Mouse (Mus musculus): Measurements from ENCODE around the gene Lrp8. TPM values are rescaled to one million over a fixed set of nuclear protein-coding genes. Genes with fewer than 3 reads are reported as not detected.

The Lrp8 gene
- polyA plus RNA-seq, 1 experiment from 2014 or later: 3.5 TPM

GRCm38 (mm10) chr4:107923145-107923802, 121.2 kb downstream of the Lrp8 start, which contains the start of gene Cpt2:
TSS of gene Cpt2 (minus strand) at chr4:107923610.
- Histone ChIP-seq H3K27ac (peak within 1 kb of the TSS; percentile 86), H3K36me3 (no peaks in the 10 kb centered on the region), H3K4me1 (replicated peaks) (peaks cover 42% of the 10 kb centered on the region), H3K4me3 (replicated peaks) (peak within 1 kb of the TSS; percentile 74), H3K4me2 (peak within 1 kb of the TSS; percentile 82), H3K9ac (peak within 1 kb of the TSS; percentile 86), H3K27me3 (no peaks in the 10 kb centered on the region), H3K9me3 (replicated peaks) (no peaks in the 10 kb centered on the region)
- ATAC-seq (ENCODE audit: low read depth) (peak; percentile 89), DNase-seq (peak; percentile 97)
- WGBS (ENCODE audit: insufficient replicate concordance): 2% methylated on average over 38 of the region's 38 CpGs

DNA sequence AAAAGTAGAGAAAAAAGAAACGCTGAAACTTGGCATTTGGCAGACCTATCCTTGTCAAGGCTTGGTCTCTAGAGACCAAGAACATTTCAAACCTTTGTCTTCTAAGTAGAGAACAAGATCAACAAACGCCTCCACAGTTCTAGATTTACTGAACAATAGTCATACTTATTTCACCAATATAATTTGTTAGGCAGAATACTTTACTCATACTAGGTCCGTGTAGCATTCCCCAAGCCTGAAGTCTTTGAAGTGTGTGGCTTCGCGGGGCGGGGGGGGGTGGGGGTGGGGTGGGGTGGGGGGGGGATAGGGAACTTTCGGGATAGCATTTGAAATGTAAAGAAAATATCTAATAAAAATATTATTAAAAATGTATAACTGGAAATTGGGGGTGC, 121.7 kb downstream of the Lrp8 start:
- H3K4me1 ChIP-seq (replicated peaks): peaks cover 47% of the 10 kb centered on the region
- H3K9ac ChIP-seq: peak overlapping the region; percentile 23; the same call in 1 of the 2 replicates
- no peak for ATAC-seq (ENCODE audit: low read depth)

More for the DNA sequence above, 121.7 kb downstream of the Lrp8 start:
- Histone ChIP-seq H3K4me3 (replicated peaks) (peak overlapping the region; percentile 74), H3K27ac (0 out of 2 replicates have a peak overlapping the region, but pooled peaks have one; percentile 21), H3K9me3 (replicated peaks) (no peaks in the 10 kb centered on the region), H3K27me3 (no peaks in the 10 kb centered on the region), H3K4me2 (peak overlapping the region; percentile 82), H3K36me3 (no peaks in the 10 kb centered on the region)
- DNase-seq: no peak
- WGBS (ENCODE audit: insufficient replicate concordance): 38% methylated on average over 7 of the region's 7 CpGs

Other genes with a start within 250 kb of the Lrp8 start
- not detected in 2 replicates for gene Dmrtb1, start 118.0 kb upstream of the Lrp8 start, polyA plus RNA-seq (2015; fragmentation: Nextera tagmentation; extraction: Ambion mirVana)
- gene Magoh, start 77.5 kb downstream of the Lrp8 start, polyA plus RNA-seq (2015; fragmentation: Nextera tagmentation; extraction: Ambion mirVana): 129 and 145 TPM in 2 replicates
- gene 0610037L13Rik, start 87.6 kb downstream of the Lrp8 start, polyA plus RNA-seq (2015; fragmentation: Nextera tagmentation; extraction: Ambion mirVana): 48.1 and 54.9 TPM in 2 replicates
- gene Cpt2, start 121.3 kb downstream of the Lrp8 start, polyA plus RNA-seq (2015; fragmentation: Nextera tagmentation; extraction: Ambion mirVana): 37.0 and 45.1 TPM in 2 replicates
- not detected in 2 replicates for gene Slc1a7, start 166.1 kb downstream of the Lrp8 start, polyA plus RNA-seq (2015; fragmentation: Nextera tagmentation; extraction: Ambion mirVana)

All from liver, embryonic 13.5 days (tissue).